18 mouse cellular contexts compared by ENCODE assay signal in genomic region chr1:187267601-187268000, GRCm38 (mm10). TPM values are rescaled to one million over a fixed set of nuclear protein-coding genes. Genes with fewer than 3 reads are reported as not detected.
"Had no signal": no experiment of that assay in that cellular context is flagged by ENCODE, and none has a peak within 500 bp of the region (broad histone marks: within the 10 kb centered on the region; RNA-seq: fewer than 3 reads in every experiment).

No protein-coding gene starts in this region.

- H3K36me3 ChIP-seq: midbrain, embryonic 13.5 days; midbrain, embryonic 15.5 days; neural tube, embryonic 12.5 days; stomach, embryonic 15.5 days had no signal

- H3K9ac ChIP-seq: liver, postnatal 0 days; midbrain, embryonic 13.5 days; midbrain, embryonic 15.5 days; neural tube, embryonic 12.5 days; stomach, embryonic 15.5 days had no signal

- H3K4me3 ChIP-seq: megakaryocyte, embryonic 14.5 days; midbrain, embryonic 13.5 days; midbrain, embryonic 15.5 days; neural tube, embryonic 12.5 days; stomach, embryonic 15.5 days had no signal

- H3K27ac ChIP-seq: macrophage; midbrain, embryonic 13.5 days; midbrain, embryonic 15.5 days; neural tube, embryonic 12.5 days; stomach, embryonic 15.5 days; stomach, postnatal 0 days had no signal

- H3K27me3 ChIP-seq: megakaryocyte, embryonic 14.5 days; midbrain, embryonic 13.5 days; midbrain, embryonic 15.5 days; neural tube, embryonic 12.5 days; stomach, embryonic 15.5 days had no signal

- H3K4me1 ChIP-seq: stomach, embryonic 15.5 days had no signal

- DNase-seq: liver, postnatal 0 days; lung, adult 2 months; lung, postnatal 14 days; right cerebral cortex, postnatal 14 days; thymus, adult 2 months; thymus, postnatal 14 days; thymus, postnatal 36 days had no signal

- H3K9me3 ChIP-seq: megakaryocyte, embryonic 14.5 days; midbrain, embryonic 13.5 days; midbrain, embryonic 15.5 days; neural tube, embryonic 12.5 days; stomach, embryonic 15.5 days had no signal

- ATAC-seq: liver, postnatal 0 days; midbrain, embryonic 13.5 days; midbrain, embryonic 15.5 days had no signal

- H3K4me2 ChIP-seq: midbrain, embryonic 11.5 days; midbrain, embryonic 13.5 days; midbrain, embryonic 15.5 days; neural tube, embryonic 12.5 days; stomach, embryonic 15.5 days had no signal

RNA-seq across cellular contexts. Expression of gene Spata17, which starts 52.3 kb away (rescaled TPM):
- total RNA-seq: monocyte, adult 5-6 weeks; neutrophil, adult 5-6 weeks had no signal
- polyA plus RNA-seq: macrophage; spleen, adult 2 months had no signal
